Mouse (Mus musculus) small intestine, adult 2 months (tissue): ENCODE results near the gene Magix.
"Not testable (repeated sequence)": the region's sequence is repeated elsewhere in the genome, so short reads cannot be mapped to it uniquely, and the experiment has no call there.

Experiments used
- CTCF ChIP-seq: fragments of 200-500 bp; IDR thresholded peaks from 2 replicates; pipeline ENCODE4 v1.5.1; 2012; ENCODE audit warnings: low read depth, mild to moderate bottlenecking, control low read depth, inconsistent platforms, low read length, moderate library complexity, mixed read lengths; ENCODE audit not compliant: insufficient replicate concordance, insufficient read length; ENCODE audit errors: extremely low read depth
- POLR2A ChIP-seq: fragments of 200-500 bp; IDR thresholded peaks from 2 replicates; pipeline ENCODE4 v1.6.1; 2012; ENCODE audit warnings: low read depth, mild to moderate bottlenecking, control low read depth, inconsistent platforms, low read length, moderate library complexity

DNA sequence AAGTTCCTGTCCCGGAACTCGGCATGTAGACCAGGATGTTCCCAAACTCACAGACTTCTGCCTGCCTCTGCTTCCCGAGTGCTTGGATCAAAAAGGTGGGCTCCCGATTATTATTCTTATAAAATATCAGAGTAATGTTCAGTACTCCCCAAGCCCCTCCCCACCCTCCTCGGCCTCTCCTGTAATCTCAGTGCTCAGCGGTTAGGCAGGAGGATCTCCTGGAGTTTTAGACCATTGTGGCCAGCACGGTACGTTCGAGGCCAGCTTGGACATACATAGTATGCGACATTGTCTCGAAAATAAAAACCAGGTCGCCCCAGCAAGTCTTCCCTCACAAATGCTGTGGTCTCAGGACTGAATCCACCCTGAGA lies 32.7 kb upstream of the Magix start:
- TF ChIP-seq POLR2A, CTCF: not testable (repeated sequence)
